In genomic region chr9:65677119-65677462, GRCm38 (mm10) we compare ENCODE assay signal across 8 mouse cellular contexts. TPM values are rescaled to one million over a fixed set of nuclear protein-coding genes. Genes with fewer than 3 reads are reported as not detected.
DNase-seq lines count a peak whose midpoint lies in the region; ATAC-seq and TF ChIP-seq lines count a peak whose summit lies in the region.

No protein-coding gene starts in this region.

- no peak for DNase-seq in left cerebral cortex, adult 2 months (ENCODE audit: extremely low spot score in 1 of 2, low spot score in 2 of 2)
- no peak for DNase-seq in left cerebral cortex, adult 9 months (ENCODE audit: low spot score in 2 of 2)
- DNase-seq in right cerebral cortex, postnatal 10 days (ENCODE audit: low spot score in 2 of 2), result no peak
- DNase-seq in right cerebral cortex, postnatal 36 days (ENCODE audit: low spot score in 2 of 2), result no peak
- no peak for DNase-seq in thymus, postnatal 0 days (ENCODE audit: low spot score)

- no peaks in the 10 kb centered on the region for H3K36me3 ChIP-seq in embryonic facial prominence, embryonic 12.5 days
- no peaks in the 10 kb centered on the region for H3K36me3 ChIP-seq in intestine, embryonic 16.5 days (ENCODE audit: control insufficient read depth, insufficient read depth, low read length)
- no peaks in the 10 kb centered on the region for H3K36me3 ChIP-seq in neural tube, embryonic 13.5 days

- H3K27ac ChIP-seq in left cerebral cortex, adult 2 months, result peak overlapping the region; percentile 89; the same call in 1 of the 2 replicates
- H3K27ac ChIP-seq in embryonic facial prominence, embryonic 12.5 days, result peak overlapping the region; percentile 67
- H3K27ac ChIP-seq in intestine, embryonic 16.5 days (ENCODE audit: low read length), result peak overlapping the region; percentile 44; the same call in 1 of the 2 replicates
- peak overlapping the region; percentile 83 for H3K27ac ChIP-seq in neural tube, embryonic 13.5 days (replicated peaks)

- H3K27me3 ChIP-seq in embryonic facial prominence, embryonic 12.5 days, result no peaks in the 10 kb centered on the region
- no peaks in the 10 kb centered on the region for H3K27me3 ChIP-seq in intestine, embryonic 16.5 days (replicated peaks; ENCODE audit: control insufficient read depth, insufficient read depth, low read length)
- no peaks in the 10 kb centered on the region for H3K27me3 ChIP-seq in neural tube, embryonic 13.5 days

- no peak for TF ChIP-seq CTCF in left cerebral cortex, adult 2 months (IDR thresholded peaks at IDR 0.05)

- intact Hi-C loops in left cerebral cortex, adult 2 months (cut with DNase I), result loop anchor here (5.0 kb wide), 1 partner anchor 155 kb away; no protein-coding TSS in a partner anchor

- peak overlapping the region; percentile 94 for H3K4me2 ChIP-seq in embryonic facial prominence, embryonic 12.5 days (replicated peaks)
- H3K4me2 ChIP-seq in intestine, embryonic 16.5 days (ENCODE audit: low read depth, low read length), result peak overlapping the region; percentile 75
- H3K4me2 ChIP-seq in neural tube, embryonic 13.5 days, result peak overlapping the region; percentile 96

- no peaks in the 10 kb centered on the region for H3K9me3 ChIP-seq in embryonic facial prominence, embryonic 12.5 days
- no peaks in the 10 kb centered on the region for H3K9me3 ChIP-seq in intestine, embryonic 16.5 days (ENCODE audit: control insufficient read depth, low read length)
- no peaks in the 10 kb centered on the region for H3K9me3 ChIP-seq in neural tube, embryonic 13.5 days

- H3K4me3 ChIP-seq in left cerebral cortex, adult 2 months, result peak overlapping the region; percentile 49
- H3K4me3 ChIP-seq in embryonic facial prominence, embryonic 12.5 days, result peak overlapping the region; percentile 76
- H3K4me3 ChIP-seq in intestine, embryonic 16.5 days (ENCODE audit: low read length), result peak overlapping the region; percentile 61
- H3K4me3 ChIP-seq in neural tube, embryonic 13.5 days, result peak overlapping the region; percentile 61

- peak overlapping the region; percentile 89 for H3K9ac ChIP-seq in embryonic facial prominence, embryonic 12.5 days
- H3K9ac ChIP-seq in intestine, embryonic 16.5 days (ENCODE audit: low read depth, low read length), result peak overlapping the region; percentile 75
- peak overlapping the region; percentile 91 for H3K9ac ChIP-seq in neural tube, embryonic 13.5 days

- 1% methylated on average over 3 of the region's 3 CpGs for WGBS in embryonic facial prominence, embryonic 12.5 days
- 11% methylated on average over 3 of the region's 3 CpGs for WGBS in intestine, embryonic 16.5 days
- 4% methylated on average over 3 of the region's 3 CpGs for WGBS in neural tube, embryonic 13.5 days

- H3K4me1 ChIP-seq in embryonic facial prominence, embryonic 12.5 days, result peaks cover 49% of the 10 kb centered on the region
- H3K4me1 ChIP-seq in intestine, embryonic 16.5 days (ENCODE audit: control insufficient read depth, insufficient read depth, low read length), result peaks cover 36% of the 10 kb centered on the region
- H3K4me1 ChIP-seq in neural tube, embryonic 13.5 days (replicated peaks), result peaks cover 57% of the 10 kb centered on the region

- ATAC-seq in embryonic facial prominence, embryonic 12.5 days (ENCODE audit: insufficient number of reproducible peaks, insufficient read depth, low FRiP score, low TSS enrichment), result no peak
- no peak for ATAC-seq in intestine, embryonic 16.5 days
- no peak for ATAC-seq in neural tube, embryonic 13.5 days (ENCODE audit: low read depth)

RNA-seq across cellular contexts. Expression of gene Oaz2, which starts 9.3 kb away (rescaled TPM):
- 100 to 1,000 TPM; 218 to 230 TPM for total RNA-seq in left cerebral cortex, adult 2 months (2021)
- 299 TPM in 2 replicates for polyA plus RNA-seq in embryonic facial prominence, embryonic 12.5 days (2016; fragmentation: Nextera tagmentation; extraction: Ambion mirVana)
- 185 and 188 TPM in 2 replicates for polyA plus RNA-seq in intestine, embryonic 16.5 days (2015; fragmentation: Nextera tagmentation; extraction: Ambion mirVana)
- 381 and 389 TPM in 2 replicates for polyA plus RNA-seq in neural tube, embryonic 13.5 days (2015; fragmentation: Nextera tagmentation; extraction: Ambion mirVana)
- 113 and 118 TPM in 2 replicates for polyA plus RNA-seq in thymus, postnatal 0 days (2015; fragmentation: Nextera tagmentation; extraction: Ambion mirVana)

RNA-seq across cellular contexts. Expression of gene Rbpms2, which starts 47.6 kb away (rescaled TPM):
- 1 to 10 TPM; 2.2 to 3.2 TPM for total RNA-seq in left cerebral cortex, adult 2 months (2021)
- polyA plus RNA-seq in embryonic facial prominence, embryonic 12.5 days (2016; fragmentation: Nextera tagmentation; extraction: Ambion mirVana), result 16.7 and 18.7 TPM in 2 replicates
- polyA plus RNA-seq in intestine, embryonic 16.5 days (2015; fragmentation: Nextera tagmentation; extraction: Ambion mirVana), result 21.2 and 23.1 TPM in 2 replicates
- polyA plus RNA-seq in neural tube, embryonic 13.5 days (2015; fragmentation: Nextera tagmentation; extraction: Ambion mirVana), result 6.2 and 6.3 TPM in 2 replicates
- polyA plus RNA-seq in thymus, postnatal 0 days (2015; fragmentation: Nextera tagmentation; extraction: Ambion mirVana), result 1.8 and 2.0 TPM in 2 replicates
